Mouse (Mus musculus) granulocyte monocyte progenitor cell, adult 5-6 weeks (primary cell): ENCODE measurements around the gene Tbc1d22b. TPM values are rescaled to one million over a fixed set of nuclear protein-coding genes. Genes with fewer than 3 reads are reported as not detected.

Experiments
- ATAC-seq: replicated peaks from 2 replicates; pipeline ENCODE4 v1.8.0; 2016; ENCODE audit warnings: mild to moderate bottlenecking, moderate TSS enrichment, inconsistent platforms; ENCODE audit not compliant: poor library complexity, severe bottlenecking
- total RNA-seq, 2 experiments: library from RNA; stranded (forward) in 1 of 2; stranded (reverse) in 1 of 2; fragments of 200-712, 200-1000 nt in 1 of 2; fragments of >200 nt in 1 of 2; fragmentation: Nextera tagmentation in 1 of 2; gene quantifications; 2 replicates each; pipeline ENCODE4 v1.2.3; 2014 to 2017

The Tbc1d22b gene
- total RNA-seq, 2 experiments from 2014 or later, result 10.2 to 24.8 TPM

DNA sequence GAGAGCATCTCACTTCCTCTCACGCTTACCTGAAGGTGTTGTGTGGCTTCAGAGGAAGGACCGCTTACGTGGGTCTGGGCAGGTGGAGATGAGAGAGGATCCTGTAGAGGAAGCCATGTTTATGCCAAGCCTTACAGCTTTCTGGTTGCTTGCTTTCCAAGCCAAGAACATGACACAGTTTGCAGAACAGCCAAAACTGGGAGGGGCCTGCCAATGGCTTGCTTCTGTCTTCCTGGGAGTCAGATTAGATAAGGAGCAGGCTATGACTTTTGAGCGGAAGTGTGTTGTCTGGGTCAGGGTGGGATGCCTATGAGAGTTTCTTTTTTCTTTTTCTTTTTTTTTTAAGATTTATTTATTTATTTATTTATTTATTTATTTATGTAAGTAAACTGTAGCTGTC, 87.8 kb downstream of the Tbc1d22b start:
- no peak for ATAC-seq

DNA sequence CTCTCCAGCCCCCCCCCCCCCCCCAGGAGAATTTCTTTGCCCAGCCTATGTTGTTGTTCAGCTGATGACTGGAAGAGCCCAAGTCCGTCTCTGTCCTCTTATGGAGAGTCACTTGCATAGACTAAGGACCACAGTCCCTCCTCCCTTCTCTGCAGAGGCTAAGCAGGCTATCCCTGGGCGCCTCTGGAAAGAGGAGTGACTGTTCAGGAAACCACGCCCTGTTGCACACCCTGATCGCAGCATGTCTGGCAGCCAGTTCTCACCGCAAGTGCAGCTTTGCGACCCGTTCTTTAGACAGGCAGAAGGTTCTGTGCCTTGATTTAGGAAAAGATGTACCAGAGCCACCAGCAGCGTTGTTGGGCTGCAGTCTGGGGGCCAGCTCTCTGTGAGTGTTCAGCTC, 88.3 kb downstream of the Tbc1d22b start:
- no peak; the same call in 1 of the 2 replicates for ATAC-seq

DNA sequence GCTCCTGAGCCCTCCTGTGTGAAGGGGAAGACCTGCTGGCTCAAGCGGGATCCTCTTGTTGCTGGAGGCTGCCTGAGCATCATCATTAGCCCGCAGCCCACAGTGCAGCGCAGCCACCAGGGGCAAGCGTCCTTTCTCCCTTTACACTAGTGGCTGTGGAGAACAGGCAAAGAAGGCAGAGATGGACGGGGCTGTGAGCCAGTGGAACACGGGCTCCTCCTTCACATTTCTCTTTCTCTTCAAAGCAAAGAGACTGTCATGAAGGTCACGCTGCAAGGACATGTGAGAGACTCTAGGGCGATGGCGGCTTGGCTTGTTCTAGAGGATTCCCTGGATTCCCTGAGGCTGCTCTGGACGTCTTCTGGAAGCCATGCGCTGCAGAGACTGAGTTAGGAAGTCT, 91.4 kb downstream of the Tbc1d22b start:
- no peak for ATAC-seq

DNA sequence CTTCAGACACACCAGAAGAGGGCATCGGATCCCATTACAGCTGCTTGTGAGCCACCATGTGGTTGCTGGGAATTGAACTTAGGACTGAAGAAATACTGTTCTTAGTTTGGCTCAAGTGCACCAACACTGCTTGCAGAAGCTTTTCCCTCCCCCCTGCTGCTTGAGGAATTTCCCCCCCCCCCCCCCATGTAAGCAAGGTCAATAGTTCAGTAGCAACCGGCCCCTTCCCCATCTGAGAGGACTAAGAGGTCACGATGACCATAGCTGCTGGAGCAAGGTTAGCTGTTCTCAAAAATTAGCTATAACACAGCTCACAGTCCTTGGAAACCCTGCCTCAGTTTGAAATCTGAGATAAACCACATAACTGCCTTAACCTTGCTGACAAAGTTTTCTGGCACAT, 92.6 kb downstream of the Tbc1d22b start:
- ATAC-seq, result no peak

Other genes starting within 250 kb of the Tbc1d22b start
- gene Pi16, start 232.1 kb upstream of the Tbc1d22b start, total RNA-seq (2014; fragmentation: Nextera tagmentation), result 7.0 and 15.7 TPM in 2 replicates
- gene Pi16, start 232.1 kb upstream of the Tbc1d22b start, total RNA-seq (2017), result 9.9 and 10.8 TPM in 2 replicates
- gene Mtch1, start 201.9 kb upstream of the Tbc1d22b start, total RNA-seq (2014; fragmentation: Nextera tagmentation), result 125 and 132 TPM in 2 replicates
- 69.5 and 74.3 TPM in 2 replicates for gene Mtch1, start 201.9 kb upstream of the Tbc1d22b start, total RNA-seq (2017)
- gene Fgd2, start 188.9 kb upstream of the Tbc1d22b start, total RNA-seq (2014; fragmentation: Nextera tagmentation), result 42.8 and 70.9 TPM in 2 replicates
- 23.6 and 30.5 TPM in 2 replicates for gene Fgd2, start 188.9 kb upstream of the Tbc1d22b start, total RNA-seq (2017)
- 33.0 and 59.6 TPM in 2 replicates for gene Pim1, start 59.0 kb upstream of the Tbc1d22b start, total RNA-seq (2014; fragmentation: Nextera tagmentation)
- gene Pim1, start 59.0 kb upstream of the Tbc1d22b start, total RNA-seq (2017), result 89.9 and 94.0 TPM in 2 replicates
- 0.47 TPM in 1 of 2 replicates, not detected in the other for gene Gm17657, start 147 bp upstream of the Tbc1d22b start, total RNA-seq (2014; fragmentation: Nextera tagmentation)
- gene Gm17657, start 147 bp upstream of the Tbc1d22b start, total RNA-seq (2017), result not detected in 2 replicates
- not detected in 2 replicates for gene Tmem217, start 2.6 kb downstream of the Tbc1d22b start, total RNA-seq (2014; fragmentation: Nextera tagmentation)
- not detected in 2 replicates for gene Tmem217, start 2.6 kb downstream of the Tbc1d22b start, total RNA-seq (2017)
- gene Rnf8, start 65.0 kb downstream of the Tbc1d22b start, total RNA-seq (2014; fragmentation: Nextera tagmentation), result 42.3 and 44.2 TPM in 2 replicates
- 34.7 and 48.5 TPM in 2 replicates for gene Rnf8, start 65.0 kb downstream of the Tbc1d22b start, total RNA-seq (2017)
- gene Gm28043, start 65.1 kb downstream of the Tbc1d22b start, total RNA-seq (2014; fragmentation: Nextera tagmentation), result 2.7 and 5.4 TPM in 2 replicates
- gene Gm28043, start 65.1 kb downstream of the Tbc1d22b start, total RNA-seq (2017), result 5.2 and 6.1 TPM in 2 replicates
- 33.2 and 69.7 TPM in 2 replicates for gene Cmtr1, start 110.8 kb downstream of the Tbc1d22b start, total RNA-seq (2014; fragmentation: Nextera tagmentation)
- 144 and 178 TPM in 2 replicates for gene Cmtr1, start 110.8 kb downstream of the Tbc1d22b start, total RNA-seq (2017)
- gene Ccdc167, start 167.3 kb downstream of the Tbc1d22b start, total RNA-seq (2014; fragmentation: Nextera tagmentation), result 22.8 and 23.7 TPM in 2 replicates
- gene Ccdc167, start 167.3 kb downstream of the Tbc1d22b start, total RNA-seq (2017), result 7.8 and 8.9 TPM in 2 replicates